Mouse (Mus musculus) heart, adult 2 months (tissue): Measurements from ENCODE around the gene Itln1. TPM values are rescaled to one million over a fixed set of nuclear protein-coding genes. Genes with fewer than 3 reads are reported as not detected.

Source experiments
- DNase-seq, 2 experiments: peaks; one replicate each; pipeline ENCODE4 v3.0.0; 2021
- H3K27ac ChIP-seq: fragments of 200-600 bp; 2 replicates; pipeline ENCODE4 v1.8.1; 2022
- H3K27me3 ChIP-seq: fragments of 200-500 bp; 2 replicates; pipeline ENCODE4 v1.6.1; 2012; ENCODE audit warnings: mild to moderate bottlenecking, low read length, inconsistent platforms, mixed read lengths; ENCODE audit not compliant: control insufficient read depth, insufficient read depth
- H3K36me3 ChIP-seq: fragments of 200-500 bp; 2 replicates; pipeline ENCODE4 v1.6.1; 2012; ENCODE audit warnings: low read length, inconsistent platforms; ENCODE audit not compliant: control insufficient read depth, insufficient read depth
- H3K4me1 ChIP-seq: fragments of 200-500 bp; 2 replicates; pipeline ENCODE4 v1.6.1; 2011; ENCODE audit warnings: low read length; ENCODE audit not compliant: control insufficient read depth, insufficient read depth
- H3K4me3 ChIP-seq: fragments of 200-600 bp; 2 replicates; pipeline ENCODE4 v1.8.1; 2022
- H3K79me2 ChIP-seq: fragments of 200-500 bp; replicated peaks from 2 replicates; pipeline ENCODE4 v1.6.1; 2012; ENCODE audit warnings: mild to moderate bottlenecking, inconsistent platforms, low read length, moderate library complexity, mixed read lengths; ENCODE audit not compliant: control insufficient read depth, insufficient read depth
- H3K9ac ChIP-seq: fragments of 200-500 bp; 2 replicates; pipeline ENCODE4 v1.6.1; 2012; ENCODE audit warnings: low read depth, mild to moderate bottlenecking, control low read depth, inconsistent platforms, low read length, mixed read lengths
- CTCF ChIP-seq: fragments of 200-600 bp; IDR thresholded peaks from 2 replicates; pipeline ENCODE4 v1.8.1; 2022; ENCODE audit warnings: antibody characterized with exemption, mild to moderate bottlenecking, moderate library complexity
- EP300 ChIP-seq: fragments of 200-500 bp; IDR thresholded peaks from 2 replicates; pipeline ENCODE4 v1.6.1; 2011; ENCODE audit warnings: low read depth, low read length, control low read depth; ENCODE audit not compliant: insufficient read depth
- POLR2A ChIP-seq: fragments of 200-500 bp; IDR thresholded peaks from 2 replicates; pipeline ENCODE4 v1.6.1; 2011; ENCODE audit warnings: mild to moderate bottlenecking, low read depth, low read length, control low read depth; ENCODE audit not compliant: insufficient read depth
- WGBS: fragments of 180-500 bp; shearing (Covaris S2); methylation state at CpG from one replicate; pipeline ENCODE4 v1.1.7; 2018; 5-methylcytosine and 5-hydroxymethylcytosine counted together
- intact Hi-C: fragments of 180-260 bp; cut with DNase I; formaldehyde crosslinking; loops from one replicate; pipeline ENCODE4 v1.15.1; 2025
- polyA plus RNA-seq: library from polyadenylated mRNA; depleted of rRNA; stranded (reverse); fragments of >200 nt; gene quantifications from 2 replicates; pipeline ENCODE4 v1.2.3, GENCODE M21; 2012
- total RNA-seq, 2 experiments: library from RNA; stranded (reverse); gene quantifications; 2 replicates each; pipeline ENCODE4 v1.2.3; 2021

Itln1 gene
- total and polyA plus RNA-seq, 3 experiments = 0.16 TPM; not detected in 2

- Histone ChIP-seq H3K27ac (no peak overlapping the region), H3K4me3 (no peak overlapping the region), H3K27me3 (no peaks in the 10 kb centered on the region), H3K36me3 (no peaks in the 10 kb centered on the region), H3K79me2 (no peaks in the 10 kb centered on the region), H3K9ac (no peak overlapping the region), H3K4me1 (no peaks in the 10 kb centered on the region)
- WGBS = 74% methylated on average over 3 of the region's 3 CpGs
- intact Hi-C loops = no loop called here
- TF ChIP-seq EP300 = no peak
- TF ChIP-seq POLR2A = no peak
- peak; percentile 71 for TF ChIP-seq CTCF
- no peak for DNase-seq
Observed at GRCm38 (mm10) chr1:171564247-171564646, 29.2 kb upstream of the Itln1 start.

- Histone ChIP-seq H3K4me1 (no peaks in the 10 kb centered on the region), H3K36me3 (no peaks in the 10 kb centered on the region), H3K27ac (no peak overlapping the region), H3K4me3 (no peak overlapping the region), H3K27me3 (no peaks in the 10 kb centered on the region), H3K9ac (no peak overlapping the region), H3K79me2 (no peaks in the 10 kb centered on the region)
- DNase-seq = no peak
- intact Hi-C loops = no loop called here
- TF ChIP-seq EP300 = no peak
- no peak for TF ChIP-seq POLR2A
- no peak for TF ChIP-seq CTCF
- WGBS = 65% methylated on average over 2 of the region's 2 CpGs
Observed at GRCm38 (mm10) chr1:171563042-171563441, 27.9 kb upstream of the Itln1 start.

DNA sequence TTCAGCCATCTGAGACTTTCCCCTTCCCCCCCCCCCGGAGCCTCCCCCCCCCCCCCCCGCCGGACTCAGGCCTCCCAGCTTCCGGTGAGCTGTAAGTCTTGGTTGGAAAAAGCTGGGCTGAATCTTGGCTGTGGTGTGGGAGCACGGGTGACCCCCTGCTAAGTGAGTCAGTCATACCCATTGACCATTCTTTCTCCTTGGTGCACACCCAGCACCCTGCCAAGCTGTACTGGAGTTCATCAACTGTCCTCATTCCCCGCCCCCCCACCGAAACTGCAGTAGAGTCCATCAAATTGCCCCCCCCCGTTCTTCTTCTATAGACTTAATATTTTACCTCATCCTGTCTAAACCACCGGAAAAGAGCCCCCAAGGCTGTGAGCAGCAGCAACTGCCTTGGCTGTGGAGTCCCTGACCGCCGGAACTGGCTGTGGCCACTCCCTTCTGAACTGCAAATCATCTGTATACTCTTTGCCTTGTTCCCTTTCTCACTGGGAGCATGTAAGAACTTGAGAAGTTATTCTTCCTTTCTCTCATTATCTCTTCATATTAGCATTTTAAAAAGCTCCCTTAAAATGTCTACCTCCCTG is 26.6 kb upstream of the Itln1 start:
- H3K9ac ChIP-seq = no peak overlapping the region
- H3K79me2 ChIP-seq = no peaks in the 10 kb centered on the region
- H3K36me3 ChIP-seq = no peaks in the 10 kb centered on the region
- H3K27me3 ChIP-seq = no peaks in the 10 kb centered on the region
- intact Hi-C loops = no loop called here
- H3K4me3 ChIP-seq = no peak overlapping the region
- TF ChIP-seq CTCF (no peak), EP300 (no peak), POLR2A (no peak)
- H3K4me1 ChIP-seq = no peaks in the 10 kb centered on the region
- no peak overlapping the region for H3K27ac ChIP-seq
- DNase-seq = peak in 1 of 2 experiments; percentile 13
- whole genome bisulfite sequencing = 52% methylated on average over 8 of the region's 11 CpGs

- no peaks in the 10 kb centered on the region for H3K27me3 ChIP-seq
- peak in 1 of 2 experiments; percentile 27 for DNase-seq
- no peaks in the 10 kb centered on the region for H3K36me3 ChIP-seq
- no peaks in the 10 kb centered on the region for H3K4me1 ChIP-seq
- TF ChIP-seq POLR2A (no peak), EP300 (no peak), CTCF (no peak)
- intact Hi-C loops = no loop called here
- 83% methylated on average over 1 of the region's 1 CpGs for WGBS
- H3K79me2 ChIP-seq = no peaks in the 10 kb centered on the region
- no peak overlapping the region for H3K27ac ChIP-seq
- H3K9ac ChIP-seq = no peak overlapping the region
- no peak overlapping the region for H3K4me3 ChIP-seq
Observed at GRCm38 (mm10) chr1:171561200-171561599, 26.1 kb upstream of the Itln1 start.

DNA sequence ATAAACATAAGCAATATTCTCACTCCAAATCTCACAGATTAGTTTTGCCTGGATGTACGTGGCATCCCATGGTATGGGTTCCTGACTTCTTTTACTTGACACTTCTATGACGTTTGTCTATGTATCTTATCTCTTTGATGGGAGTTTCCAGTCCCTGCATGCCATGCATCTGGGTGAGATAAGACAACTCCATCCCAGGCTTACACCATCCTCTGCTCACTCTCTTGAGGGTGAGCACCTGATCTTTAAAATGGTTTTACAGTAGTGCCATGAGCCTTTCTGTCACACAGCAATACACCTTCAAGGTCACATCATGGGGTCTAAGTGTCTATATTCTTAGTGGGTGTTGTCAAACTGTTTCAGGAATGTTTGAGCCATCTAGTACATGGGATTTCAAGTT is 25.2 kb upstream of the Itln1 start:
- no peak overlapping the region for H3K9ac ChIP-seq
- no peak overlapping the region for H3K27ac ChIP-seq
- TF ChIP-seq EP300 = no peak
- no peak for TF ChIP-seq POLR2A
- TF ChIP-seq CTCF = no peak
- H3K4me3 ChIP-seq = no peak overlapping the region
- DNase-seq = no peak
- H3K79me2 ChIP-seq = no peaks in the 10 kb centered on the region
- H3K36me3 ChIP-seq = no peaks in the 10 kb centered on the region
- 39% methylated on average over 2 of the region's 2 CpGs for WGBS
- intact Hi-C loops = no loop called here
- no peaks in the 10 kb centered on the region for H3K27me3 ChIP-seq
- H3K4me1 ChIP-seq = no peaks in the 10 kb centered on the region

DNA sequence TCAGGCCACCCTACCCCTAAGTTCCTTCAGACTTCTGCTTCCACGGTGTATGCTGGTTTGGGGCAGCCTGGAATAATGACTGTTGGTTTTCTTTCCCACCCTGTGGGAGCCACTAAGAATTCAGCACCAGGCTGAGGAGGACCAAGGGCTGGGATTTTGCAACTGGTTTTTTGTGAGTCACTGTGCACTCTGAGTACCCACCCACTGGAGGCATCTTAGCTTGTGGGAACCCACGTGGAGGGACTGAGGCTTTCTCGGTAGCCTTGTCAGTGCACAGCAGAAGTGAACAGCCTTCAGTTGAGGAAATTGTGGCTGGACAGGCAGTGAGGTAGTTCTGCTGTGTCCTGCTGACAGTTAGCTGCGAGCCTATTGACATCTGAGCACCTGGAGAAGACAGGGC is 23.8 kb upstream of the Itln1 start, which contains the start of gene Cd244a:
TSS of gene Cd244a (plus strand) at position 296 of the 400 bp plus-strand sequence.
- no peak within 1 kb of the TSS for H3K27ac ChIP-seq

More for the DNA sequence above, 23.8 kb upstream of the Itln1 start, which contains the start of gene Cd244a:
- H3K4me3 ChIP-seq = no peak within 1 kb of the TSS
- no peak within 1 kb of the TSS for H3K9ac ChIP-seq
- H3K36me3 ChIP-seq = no peaks in the 10 kb centered on the region
- no peaks in the 10 kb centered on the region for H3K27me3 ChIP-seq
- WGBS = 66% methylated on average over 4 of the region's 4 CpGs
- peak in 1 of 2 experiments; percentile 31 for DNase-seq
- no peaks in the 10 kb centered on the region for H3K4me1 ChIP-seq
- intact Hi-C loops = no loop called here
- TF ChIP-seq POLR2A (no peak), CTCF (no peak), EP300 (no peak)
- no peaks in the 10 kb centered on the region for H3K79me2 ChIP-seq
